Mouse (Mus musculus) heart, adult 9 months (tissue): ENCODE results near the gene Snx9.

Experiments used
- DNase-seq, 2 experiments: peaks; one replicate each; pipeline ENCODE4 v3.0.0; 2022; ENCODE audit warnings: low spot score in 2 of 2

The Snx9 gene

DNA sequence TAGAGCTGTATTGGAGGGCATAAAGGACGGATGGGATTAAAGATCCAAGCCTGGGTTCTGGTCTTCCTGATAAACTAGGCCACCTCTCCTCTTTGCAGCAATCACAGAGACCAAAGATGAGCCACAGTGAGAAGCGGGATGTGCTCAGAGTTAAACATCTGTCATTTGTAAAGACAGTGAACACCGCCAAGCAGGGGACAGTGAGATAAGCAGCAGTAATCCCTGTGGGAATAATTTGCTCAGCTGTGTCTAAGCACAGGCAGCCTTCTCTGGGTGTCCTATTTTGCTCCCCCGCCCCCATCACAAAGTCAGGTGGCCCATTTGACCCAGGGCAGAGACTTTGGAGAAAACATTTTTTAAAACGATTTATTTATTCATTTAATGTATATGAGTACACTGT, 125.6 kb downstream of the Snx9 start:
- no peak for DNase-seq

GRCm38 (mm10) chr17:5968562-5968961, 127.4 kb downstream of the Snx9 start:
- DNase-seq, result no peak

GRCm38 (mm10) chr17:5969246-5969645, 128.1 kb downstream of the Snx9 start:
- no peak for DNase-seq

DNA sequence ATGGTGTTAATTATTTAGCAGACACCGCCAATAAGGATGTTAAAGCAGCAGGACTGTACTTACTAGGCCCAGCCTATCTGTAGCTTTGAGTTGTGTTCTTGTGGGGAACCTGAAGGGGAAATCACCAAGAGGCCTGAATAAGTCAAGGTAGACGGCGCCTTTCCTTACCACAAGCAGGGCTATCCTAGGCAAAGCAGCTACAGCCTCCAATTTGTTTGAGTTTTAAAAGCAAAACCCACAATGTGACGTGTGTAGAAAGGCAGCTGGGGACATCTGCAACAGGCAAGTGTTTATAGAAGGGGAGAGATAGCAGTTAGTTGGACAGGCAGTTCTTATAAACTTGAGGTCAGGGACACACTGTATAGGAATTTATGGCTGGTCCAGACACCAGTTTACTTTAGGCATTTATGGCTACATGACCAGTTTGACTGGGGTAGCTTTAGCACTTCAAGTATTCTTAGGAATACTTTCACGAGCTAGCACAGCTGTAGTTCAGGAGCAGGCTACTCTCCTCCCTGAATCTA, 129.2 kb downstream of the Snx9 start:
- DNase-seq, result no peak

- no peak for DNase-seq
Measured at GRCm38 (mm10) chr17:5973536-5973935, 132.4 kb downstream of the Snx9 start.

DNA sequence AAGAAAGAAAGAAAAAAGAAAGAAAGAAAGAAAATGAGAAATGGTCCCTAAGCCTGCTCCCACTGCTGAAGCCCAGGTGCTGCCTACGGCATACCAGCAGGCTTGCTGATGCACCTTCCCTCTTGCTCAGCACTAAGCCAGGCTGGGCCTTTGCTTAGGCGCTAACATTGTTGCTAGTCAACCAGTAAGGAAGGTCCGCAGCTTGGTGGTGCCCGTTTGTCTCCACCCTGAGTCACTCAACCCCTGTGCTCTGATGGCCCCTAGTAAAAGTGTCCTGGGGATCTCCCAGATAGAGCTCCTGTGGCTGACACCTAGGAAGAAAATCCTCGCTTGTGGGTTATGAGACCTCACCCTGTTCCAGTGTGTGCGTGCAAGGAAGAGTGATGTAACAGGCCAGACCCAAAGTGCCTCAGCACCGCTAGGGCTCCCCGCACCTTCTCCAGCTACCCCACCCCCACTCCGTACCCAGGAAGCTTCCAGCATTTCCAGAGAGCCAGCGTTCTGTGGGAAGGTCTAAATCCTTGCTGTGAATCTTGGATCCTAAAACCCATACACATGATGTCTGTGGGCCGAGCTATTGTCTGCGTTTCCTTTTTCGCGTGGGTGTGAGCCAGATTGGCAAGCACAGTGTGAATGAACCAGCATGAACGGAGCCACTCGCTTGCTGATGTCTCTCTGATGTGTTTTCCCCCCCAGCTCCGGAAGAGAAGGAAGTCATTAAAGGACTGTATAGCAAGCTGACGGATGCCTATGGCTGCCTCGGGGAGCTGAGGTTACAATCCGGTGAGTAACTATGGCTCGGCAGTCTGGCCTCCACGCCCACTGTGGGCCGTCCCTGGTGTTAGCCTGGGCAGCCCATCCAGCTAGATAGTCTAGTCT, 134.2 kb downstream of the Snx9 start:
- DNase-seq, result peak; percentile 76 to 78

DNA sequence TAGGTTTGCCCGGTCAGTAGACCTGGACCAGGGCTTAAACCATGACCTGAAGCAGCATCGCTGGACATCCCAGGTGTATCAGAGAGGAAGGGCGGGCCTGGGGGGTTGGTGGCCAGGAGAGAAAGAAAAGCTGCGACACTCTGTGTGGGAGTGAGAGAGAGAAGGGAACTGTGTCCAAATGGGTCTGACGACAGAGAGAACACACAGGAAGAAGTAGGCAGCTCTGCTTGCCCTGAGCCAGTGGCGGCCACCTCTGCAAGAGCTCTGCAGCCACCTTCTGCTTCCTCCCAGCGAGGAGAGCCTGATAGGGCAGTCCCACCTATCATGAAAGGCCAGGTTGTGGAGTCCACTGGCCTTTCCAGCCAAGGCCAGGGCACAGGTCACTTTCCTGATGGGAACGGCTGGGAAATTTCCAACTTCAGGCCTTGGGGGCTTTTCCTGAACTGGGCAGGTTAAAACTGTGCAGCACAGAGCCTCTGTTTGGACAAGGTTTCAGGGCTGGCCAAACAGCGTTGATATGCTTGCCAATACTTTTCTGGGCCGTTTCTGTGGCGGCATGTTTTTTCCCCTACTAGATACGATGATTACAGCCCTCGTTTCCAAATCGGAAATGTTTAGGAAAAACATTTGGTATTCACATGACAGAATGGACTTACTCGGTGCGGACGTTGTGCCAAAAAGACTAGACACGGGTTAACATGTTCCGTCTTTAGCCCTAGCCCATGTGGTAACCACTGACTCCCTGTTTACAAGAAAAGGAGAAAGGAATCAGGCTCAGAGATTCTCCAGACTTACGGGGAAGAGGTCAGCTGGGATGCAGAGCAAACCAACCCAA, 135.3 kb downstream of the Snx9 start:
- peak; percentile 65 to 67 for DNase-seq

DNA sequence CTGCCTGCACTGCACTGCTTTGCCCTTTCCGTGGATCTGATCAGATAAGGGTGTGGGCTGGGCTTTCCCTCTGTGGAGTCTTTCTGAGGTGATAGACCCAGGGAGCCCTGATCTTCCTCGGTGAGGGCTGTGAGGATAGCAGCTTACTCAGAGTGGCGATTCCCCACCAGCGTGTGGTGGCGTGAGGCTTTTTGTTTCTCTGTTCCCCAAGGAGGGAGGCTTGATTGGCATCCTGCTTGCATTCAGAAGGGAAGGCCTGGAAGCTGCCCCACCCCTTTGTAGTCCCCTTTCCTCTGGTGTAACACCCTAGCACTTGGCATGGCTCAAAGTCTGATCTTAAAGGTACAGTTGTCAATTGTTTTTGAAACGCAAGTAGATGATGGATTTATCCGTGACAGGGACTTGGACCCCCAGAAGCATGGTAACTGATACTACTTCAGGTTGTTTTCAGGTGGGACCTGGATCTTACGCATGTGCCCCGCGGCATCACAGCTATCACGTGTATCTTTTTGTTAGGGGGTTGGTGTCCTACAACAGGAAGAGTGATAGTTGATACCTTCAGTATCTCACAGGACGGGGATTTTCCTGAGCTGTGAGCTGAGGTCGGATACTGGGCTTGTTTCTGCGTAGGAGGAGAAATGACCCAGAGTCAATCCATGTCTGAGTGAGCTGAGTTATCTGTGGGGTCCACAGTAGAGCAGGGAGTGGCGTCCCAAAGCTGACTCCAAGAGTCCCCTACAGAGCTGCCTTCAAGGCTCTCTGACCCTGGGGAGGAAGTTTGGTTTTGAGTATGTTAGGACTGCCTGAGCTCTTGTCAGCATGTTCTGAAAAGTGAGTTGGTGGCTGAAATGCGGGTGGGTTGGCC, 136.2 kb downstream of the Snx9 start:
- DNase-seq, result peak; percentile 78 to 83

GRCm38 (mm10) chr17:5977921-5978504, 136.9 kb downstream of the Snx9 start:
- peak; percentile 63 to 70 for DNase-seq

DNA sequence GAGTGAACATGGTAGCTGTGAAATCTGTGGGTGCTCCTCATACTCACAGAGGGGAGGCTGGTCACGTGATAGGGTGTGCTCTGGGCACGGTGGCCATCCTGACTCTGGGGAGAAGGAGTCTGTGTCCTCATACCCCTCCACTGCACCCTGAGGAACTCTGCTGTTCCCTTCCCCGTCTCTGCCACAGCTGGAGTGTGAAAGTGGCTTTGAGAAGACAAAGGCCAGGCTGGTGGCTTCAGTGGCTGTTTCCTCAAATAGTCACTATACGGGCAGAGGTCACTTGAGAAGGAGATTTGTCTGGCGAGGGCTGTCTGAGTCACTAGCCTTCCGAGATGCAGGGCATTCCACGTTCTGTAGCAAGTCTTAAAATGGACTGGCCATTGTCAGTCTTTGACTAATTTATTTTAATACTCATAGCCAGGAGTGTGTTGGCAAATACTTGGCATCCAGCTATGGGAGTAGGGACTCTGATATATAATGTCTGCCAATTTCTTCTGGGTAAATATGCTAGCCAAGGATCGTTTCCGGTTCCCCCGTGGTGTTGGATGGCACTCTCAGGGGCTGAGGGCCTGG, 137.5 kb downstream of the Snx9 start:
- DNase-seq, result no peak

- DNase-seq, result no peak
Measured at GRCm38 (mm10) chr17:5980860-5981259, 139.7 kb downstream of the Snx9 start.
